Mouse (Mus musculus) midbrain, postnatal 0 days (tissue): ENCODE results near the gene Obox8. TPM values are rescaled to one million over a fixed set of nuclear protein-coding genes. Genes with fewer than 3 reads are reported as not detected.

Experiments used
- ATAC-seq: fragments of 200-750 bp; cut with Nextera tagmentation; 2 replicates; pipeline ENCODE4 v1.8.0; 2017; ENCODE audit warnings: moderate number of reproducible peaks, mild to moderate bottlenecking, moderate TSS enrichment, moderate library complexity; ENCODE audit not compliant: low FRiP score
- DNase-seq: peaks from one replicate; pipeline ENCODE4 v3.0.0-alpha.2; 2015; ENCODE audit warnings: low spot score
- H3K27ac ChIP-seq: fragments of 300-500 bp; sonication (generic); 2 replicates; pipeline ENCODE4 v1.5.1; 2014; ENCODE audit warnings: low read depth, mild to moderate bottlenecking, low read length, mixed read lengths
- H3K27me3 ChIP-seq: fragments of 300-500 bp; sonication (generic); 2 replicates; pipeline ENCODE4 v1.6.1; 2014; ENCODE audit warnings: low read length, control low read depth, mixed read lengths; ENCODE audit not compliant: insufficient read depth
- H3K36me3 ChIP-seq: fragments of 300-500 bp; sonication (generic); 2 replicates; pipeline ENCODE4 v1.6.1; 2014; ENCODE audit warnings: low read length, control low read depth, mixed read lengths; ENCODE audit not compliant: insufficient read depth
- H3K4me1 ChIP-seq: fragments of 300-500 bp; sonication (generic); 2 replicates; pipeline ENCODE4 v1.6.1; 2014; ENCODE audit warnings: mild to moderate bottlenecking, control low read depth, antibody characterized with exemption, low read length, mixed read lengths; ENCODE audit not compliant: insufficient read depth
- H3K4me2 ChIP-seq: fragments of 300-500 bp; sonication (generic); 2 replicates; pipeline ENCODE4 v1.6.1; 2014; ENCODE audit warnings: low read depth, mild to moderate bottlenecking, low read length, mixed read lengths; ENCODE audit not compliant: poor library complexity, severe bottlenecking
- H3K4me3 ChIP-seq: fragments of 300-500 bp; sonication (generic); 2 replicates; pipeline ENCODE4 v1.5.1; 2014; ENCODE audit warnings: low read depth, mild to moderate bottlenecking, low read length, moderate library complexity
- H3K9ac ChIP-seq: fragments of 300-500 bp; sonication (generic); replicated peaks from 2 replicates; pipeline ENCODE4 v1.6.1; 2014; ENCODE audit warnings: mild to moderate bottlenecking, low read length, moderate library complexity, mixed read lengths; ENCODE audit not compliant: poor library complexity, severe bottlenecking
- H3K9me3 ChIP-seq: fragments of 300-500 bp; sonication (generic); 2 replicates; pipeline ENCODE4 v1.6.1; 2016; ENCODE audit warnings: low read length, control low read depth
- CTCF ChIP-seq: IDR thresholded peaks from 2 replicates; pipeline ENCODE4 v1.5.1; 2016; ENCODE audit warnings: antibody characterized with exemption, mild to moderate bottlenecking
- WGBS: fragments of 180-500 bp; shearing (Covaris S2); extraction: QIAGEN DNeasy Blood & Tissue Kit; methylation state at CpG from one replicate; pipeline ENCODE4 v1.1.7; 2014; 5-methylcytosine and 5-hydroxymethylcytosine counted together
- polyA plus RNA-seq: library from polyadenylated mRNA; unstranded; fragments of >200 nt; fragmentation: Nextera tagmentation; extraction: Ambion mirVana; gene quantifications from 2 replicates; pipeline ENCODE4 v1.2.1, GENCODE M21; 2015
- total RNA-seq: library from RNA; depleted of rRNA; stranded (reverse); fragments of >200 nt; gene quantifications from 2 replicates; pipeline ENCODE4 v1.2.3, GENCODE M21; 2014; rRNA removed

Obox8 gene
- total RNA-seq (not detected in 2 replicates), polyA plus RNA-seq (not detected in 2 replicates)

GRCm38 (mm10) chr7:14333457-14333856 is at the start of gene Obox8:
Gene Obox8 (minus strand): TSS chr7:14333557.
- no peak for TF ChIP-seq CTCF
- no peaks in the 10 kb centered on the region for H3K36me3 ChIP-seq
- H3K27ac ChIP-seq: no peak within 1 kb of the TSS
- no peaks in the 10 kb centered on the region for H3K27me3 ChIP-seq
- H3K4me2 ChIP-seq: no peak within 1 kb of the TSS
- H3K4me3 ChIP-seq: no peak within 1 kb of the TSS
- ATAC-seq (no peak), DNase-seq (no peak)
- H3K9me3 ChIP-seq: peaks cover 57% of the 10 kb centered on the region
- 89% methylated on average over 2 of the region's 2 CpGs for WGBS
- no peaks in the 10 kb centered on the region for H3K4me1 ChIP-seq
- no peak within 1 kb of the TSS for H3K9ac ChIP-seq

- WGBS: 23% methylated on average over 2 of the region's 2 CpGs
- no peaks in the 10 kb centered on the region for H3K4me1 ChIP-seq
- no peak overlapping the region for H3K4me2 ChIP-seq
- H3K27me3 ChIP-seq: no peaks in the 10 kb centered on the region
- H3K27ac ChIP-seq: no peak overlapping the region
- no peak for ATAC-seq
- no peaks in the 10 kb centered on the region for H3K36me3 ChIP-seq
- no peak for DNase-seq
- no peak overlapping the region for H3K9ac ChIP-seq
- H3K4me3 ChIP-seq: no peak overlapping the region
- H3K9me3 ChIP-seq: peaks cover 18% of the 10 kb centered on the region
- TF ChIP-seq CTCF: peak; percentile 59
Observed at GRCm38 (mm10) chr7:14317209-14317608, 16.1 kb downstream of the Obox8 start.

GRCm38 (mm10) chr7:14308671-14309070 is 24.7 kb downstream of the Obox8 start:
- Histone ChIP-seq H3K27ac (no peak overlapping the region), H3K9me3 (peaks cover 35% of the 10 kb centered on the region; the same call in 1 of the 2 replicates), H3K4me2 (no peak overlapping the region), H3K4me3 (no peak overlapping the region), H3K9ac (no peak overlapping the region), H3K27me3 (no peaks in the 10 kb centered on the region), H3K4me1 (no peaks in the 10 kb centered on the region), H3K36me3 (no peaks in the 10 kb centered on the region)
- DNase-seq (no peak), ATAC-seq (no peak)
- 74% methylated on average over 3 of the region's 3 CpGs for WGBS
- no peak for TF ChIP-seq CTCF

- TF ChIP-seq CTCF: no peak
- H3K4me2 ChIP-seq: no peak overlapping the region
- no peaks in the 10 kb centered on the region for H3K36me3 ChIP-seq
- DNase-seq (no peak), ATAC-seq (no peak)
- no peak overlapping the region for H3K4me3 ChIP-seq
- 83% methylated on average over 6 of the region's 6 CpGs for WGBS
- H3K27me3 ChIP-seq: no peaks in the 10 kb centered on the region
- H3K9ac ChIP-seq: no peak overlapping the region
- H3K27ac ChIP-seq: no peak overlapping the region
- no peaks in the 10 kb centered on the region for H3K4me1 ChIP-seq
- H3K9me3 ChIP-seq: peaks cover 35% of the 10 kb centered on the region; the same call in 1 of the 2 replicates
Observed at GRCm38 (mm10) chr7:14307571-14307970, 25.8 kb downstream of the Obox8 start.

Other genes with a start within 250 kb of the Obox8 start
- not detected in 2 replicates for gene Sult2a3, start 210.5 kb downstream of the Obox8 start, total RNA-seq
- gene Sult2a3, start 210.5 kb downstream of the Obox8 start, polyA plus RNA-seq: not detected in 2 replicates
- not detected in 2 replicates for gene Sult2a6, start 78.7 kb downstream of the Obox8 start, total RNA-seq
- gene Sult2a6, start 78.7 kb downstream of the Obox8 start, polyA plus RNA-seq: not detected in 2 replicates
- gene Sult2a8, start 113.2 kb upstream of the Obox8 start, total RNA-seq: not detected in 2 replicates
- gene Sult2a8, start 113.2 kb upstream of the Obox8 start, polyA plus RNA-seq: not detected in 2 replicates
- gene Sult2a7, start 160.7 kb upstream of the Obox8 start, total RNA-seq: not detected in 2 replicates
- gene Sult2a7, start 160.7 kb upstream of the Obox8 start, polyA plus RNA-seq: not detected in 2 replicates
- 0.16 and 0.24 TPM in 2 replicates for gene Vmn1r90, start 229.9 kb upstream of the Obox8 start, total RNA-seq
- 0.04 and 0.14 TPM in 2 replicates for gene Vmn1r90, start 229.9 kb upstream of the Obox8 start, polyA plus RNA-seq